Mouse (Mus musculus) left cerebral cortex, postnatal 4 days (tissue): ENCODE measurements around the gene Mrps5. TPM values are rescaled to one million over a fixed set of nuclear protein-coding genes. Genes with fewer than 3 reads are reported as not detected.

Experiments used
- total RNA-seq, 2 experiments: library from RNA; stranded (reverse); gene quantifications; 2 replicates each; pipeline ENCODE4 v1.2.3; 2021

Mrps5 gene
- total RNA-seq, 2 experiments from 2014 or later = 106 TPM

Other genes starting within 250 kb of the Mrps5 start
- not detected for gene Astl, start 248.6 kb upstream of the Mrps5 start, total RNA-seq
- under 1 TPM; 0.12 to 0.28 TPM for gene Adra2b, start 224.0 kb upstream of the Mrps5 start, total RNA-seq
- under 1 TPM; 0.18 to 0.42 TPM for gene Gpat2, start 162.0 kb upstream of the Mrps5 start, total RNA-seq
- 10 to 100 TPM; 12.6 to 13.2 TPM for gene Fahd2a, start 142.7 kb upstream of the Mrps5 start, total RNA-seq
- gene Kcnip3, start 65.1 kb upstream of the Mrps5 start, total RNA-seq = 10 to 100 TPM; 32.3 to 36.6 TPM
- gene Prom2, start 45.8 kb upstream of the Mrps5 start, total RNA-seq = not detected
- gene Zfp661, start 128 bp upstream of the Mrps5 start, total RNA-seq = 1 to 10 TPM; 9.2 to 9.5 TPM
- 1 to 10 TPM; 1.3 to 1.5 TPM for gene Mal, start 69.5 kb downstream of the Mrps5 start, total RNA-seq
- under 1 TPM; 0.62 to 0.80 TPM for gene Mall, start 142.7 kb downstream of the Mrps5 start, total RNA-seq
- gene Nphp1, start 201.7 kb downstream of the Mrps5 start, total RNA-seq = 10 to 100 TPM; 14.7 to 16.6 TPM
- gene Mtln, start 205.3 kb downstream of the Mrps5 start, total RNA-seq = 10 to 100 TPM; 25.2 to 27.6 TPM
- 1 to 10 TPM; 3.9 to 5.5 TPM for gene Bub1, start 244.6 kb downstream of the Mrps5 start, total RNA-seq